Mouse (Mus musculus) bone marrow, adult 2 months (tissue): ENCODE measurements around the gene Gtf2h2.

Source experiments
- CTCF ChIP-seq: fragments of 200-500 bp; IDR thresholded peaks from 2 replicates; pipeline ENCODE4 v1.5.1; 2011; ENCODE audit warnings: low read length, control low read depth; ENCODE audit not compliant: control insufficient read depth, insufficient read depth
- POLR2A ChIP-seq: fragments of 200-500 bp; IDR thresholded peaks from 2 replicates; pipeline ENCODE4 v1.6.1; 2011; ENCODE audit warnings: low read depth, mild to moderate bottlenecking, control low read depth, low read length, borderline replicate concordance; ENCODE audit not compliant: control insufficient read depth

DNA sequence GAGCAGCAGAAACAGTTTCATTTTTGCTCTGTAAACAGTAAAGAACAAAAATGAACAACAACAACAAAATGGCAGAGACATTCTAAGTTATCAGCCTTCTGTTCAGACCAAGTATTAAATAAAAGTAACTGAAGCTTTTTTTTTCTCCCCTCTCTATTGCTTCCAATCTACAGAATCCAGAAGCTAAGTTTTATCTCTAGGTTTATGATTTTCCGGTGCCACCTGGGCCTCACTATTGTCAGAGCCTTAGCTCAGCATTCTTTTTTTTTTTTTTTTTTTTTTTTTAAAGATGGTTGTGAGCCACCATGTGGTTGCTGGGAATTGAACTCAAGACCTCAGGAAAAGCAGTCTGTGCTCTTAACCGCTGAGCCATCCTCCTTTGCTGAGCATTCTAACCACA is 20.4 kb upstream of the Gtf2h2 start:
- TF ChIP-seq POLR2A: no peak
- no peak for TF ChIP-seq CTCF
